Mouse (Mus musculus) left cerebral cortex, postnatal 36 days (tissue): ENCODE results near the gene Gbgt1. TPM values are rescaled to one million over a fixed set of nuclear protein-coding genes. Genes with fewer than 3 reads are reported as not detected.
A peak's percentile ranks its signal among the peaks of the same experiment; 100 is the strongest.

Experiments
- DNase-seq, 2 experiments: peaks; one replicate each; pipeline ENCODE4 v3.0.0; 2021 to 2022; ENCODE audit warnings: low spot score in 2 of 2, mixed read lengths in 1 of 2
- intact Hi-C: fragments of 180-260 bp; cut with DNase I; formaldehyde crosslinking; loops from one replicate; pipeline ENCODE4 v1.15.1; 2025
- total RNA-seq, 2 experiments: library from RNA; stranded (reverse); gene quantifications; 2 replicates each; pipeline ENCODE4 v1.2.3; 2021

The Gbgt1 gene
- total RNA-seq, 2 experiments from 2014 or later: 1.6 to 3.3 TPM

DNA sequence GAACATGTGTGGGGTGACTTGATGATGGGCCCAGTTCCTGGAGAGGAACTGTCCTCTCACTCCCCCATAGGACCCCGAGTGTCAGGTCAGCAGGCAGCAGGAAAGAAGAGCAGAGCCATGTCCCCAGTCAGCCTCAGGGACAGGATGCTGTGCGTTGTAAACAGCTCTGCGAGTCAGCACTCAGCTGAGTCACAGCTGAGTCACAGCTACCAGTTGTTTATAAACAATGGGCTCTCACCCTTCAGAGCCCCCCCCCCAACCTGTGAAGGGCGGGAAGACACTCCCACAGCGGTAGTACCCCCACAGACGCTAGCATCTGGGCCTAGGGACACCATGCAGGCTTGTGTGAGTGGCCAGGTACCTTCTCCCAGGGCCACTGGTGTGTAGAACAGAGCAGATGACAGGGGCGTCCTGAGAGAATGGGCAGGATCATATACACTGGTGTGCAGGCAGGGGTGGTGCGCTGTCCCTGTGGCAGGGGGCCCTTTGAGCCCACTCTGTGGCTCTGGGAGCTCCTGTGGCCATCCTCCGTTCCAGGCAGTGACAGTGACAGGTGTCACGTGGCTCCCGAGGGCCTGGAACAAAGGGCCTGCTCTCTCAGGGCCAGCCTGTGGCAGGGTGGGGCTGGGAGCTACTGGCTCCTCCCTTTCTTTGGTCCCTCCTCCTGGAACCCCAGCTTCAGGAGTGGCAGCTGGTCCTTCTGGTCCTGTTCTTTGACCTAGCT lies 28.7 kb downstream of the Gbgt1 start:
- DNase-seq: no peak
- intact Hi-C loops: no loop called here

DNA sequence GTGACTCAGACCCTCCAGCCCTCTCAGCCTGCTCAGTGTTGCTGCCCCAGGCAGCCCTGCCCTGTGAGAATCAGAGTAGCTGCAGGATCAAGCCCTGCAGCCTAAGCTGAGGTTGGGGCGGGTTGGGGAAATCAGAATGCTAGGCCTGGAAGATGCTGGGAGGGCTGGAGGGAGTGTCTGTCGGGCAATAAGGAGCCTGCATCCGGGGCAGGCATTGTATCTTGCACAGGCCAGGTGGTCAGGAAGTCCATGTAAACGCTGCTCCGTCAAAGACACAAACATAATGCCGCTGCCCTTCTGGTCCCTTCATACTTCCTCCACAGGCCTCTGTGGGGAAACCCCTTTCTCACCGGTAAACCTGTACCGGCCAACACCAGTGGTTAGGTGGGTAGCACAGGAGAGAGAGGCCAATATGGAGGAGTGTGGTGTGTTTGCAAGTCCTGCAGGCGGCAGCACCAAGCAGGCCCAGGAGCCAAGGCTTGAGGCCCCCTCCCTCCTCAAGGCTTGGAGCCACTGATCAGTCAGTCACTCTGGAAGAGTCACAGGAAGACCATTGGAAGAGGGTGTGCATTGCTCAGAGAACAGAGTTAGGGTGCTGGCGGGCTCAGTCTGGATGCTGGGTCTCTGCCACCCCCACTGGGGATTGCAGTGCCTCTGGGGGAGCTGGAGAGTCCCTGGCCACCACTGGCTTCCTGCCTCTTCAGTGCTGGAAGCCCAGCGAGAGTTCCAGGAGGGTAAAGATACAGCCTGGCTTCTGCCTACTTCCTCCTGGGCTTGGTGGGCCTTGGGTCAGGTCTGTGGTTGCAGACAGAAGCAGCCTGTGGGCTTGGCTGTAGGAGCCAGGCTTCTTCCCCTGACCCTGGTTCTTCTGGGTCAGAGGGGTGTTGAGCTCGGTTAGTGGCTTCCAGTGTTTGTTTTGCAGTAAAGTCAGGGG lies 29.5 kb downstream of the Gbgt1 start:
- intact Hi-C loops: no loop called here
- no peak for DNase-seq

DNA sequence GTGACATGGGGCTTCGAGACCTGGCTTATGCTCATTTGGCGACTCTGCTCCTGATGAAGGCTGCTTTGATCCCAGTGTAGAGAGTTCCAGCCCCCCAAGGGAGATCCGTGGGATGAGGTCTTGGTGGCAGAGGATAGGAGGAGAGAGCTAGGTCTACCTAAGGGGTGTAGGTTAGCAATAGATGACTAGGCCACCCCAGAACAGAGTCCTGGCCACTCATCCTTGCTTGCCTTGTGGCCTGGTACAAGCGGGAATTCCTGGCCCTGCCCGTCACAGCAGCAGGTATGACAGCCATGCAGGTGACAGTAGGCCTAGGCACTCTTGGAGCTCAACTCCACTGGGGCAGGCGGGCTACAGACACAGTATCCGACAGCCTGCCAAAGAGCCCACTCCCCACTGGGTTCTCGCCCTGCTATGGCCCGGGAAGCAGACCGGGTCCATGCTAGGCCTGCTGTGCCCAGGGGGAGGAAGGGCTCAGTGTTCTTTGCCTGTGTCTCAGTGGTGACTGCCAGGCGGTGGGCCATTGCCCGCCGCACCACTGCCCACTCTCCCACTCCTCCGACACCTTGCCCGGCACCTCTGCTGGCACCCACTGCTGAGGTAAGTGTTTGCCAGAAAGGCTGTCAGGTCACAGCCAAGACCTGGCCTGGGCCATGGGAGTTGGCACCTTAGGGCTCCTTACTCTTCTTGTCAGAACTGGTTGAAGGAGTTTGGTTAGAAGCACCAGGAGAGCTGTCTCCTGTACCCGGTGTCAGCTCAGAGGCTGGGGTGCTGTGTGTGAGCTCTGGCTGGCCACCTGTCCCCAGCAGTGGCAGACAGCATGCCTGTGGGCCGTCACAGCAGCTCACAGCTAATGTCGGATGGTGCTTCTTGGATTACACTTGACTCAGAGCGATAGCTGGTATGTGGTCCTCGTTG lies 31.0 kb downstream of the Gbgt1 start:
- intact Hi-C loops: no loop called here
- DNase-seq: no peak

DNA sequence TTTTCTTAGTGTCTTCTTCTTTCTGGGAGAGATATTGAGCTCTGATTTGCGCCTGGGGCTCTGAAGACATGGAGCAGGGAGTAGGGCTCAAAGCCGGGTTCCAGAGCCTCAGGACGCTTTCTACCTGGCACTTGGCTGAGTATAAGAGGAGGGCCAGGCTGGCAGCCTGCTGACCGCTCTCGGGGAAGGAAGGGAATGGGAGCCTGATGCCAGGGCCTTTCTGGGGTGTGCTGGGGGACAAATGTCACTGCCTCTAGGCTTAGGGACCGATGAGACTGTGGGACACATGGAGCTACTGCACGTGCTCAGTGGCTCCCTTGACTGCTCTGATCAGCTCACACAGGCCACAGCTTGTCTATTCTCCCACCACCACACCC lies 31.7 kb downstream of the Gbgt1 start:
- intact Hi-C loops: no loop called here
- no peak for DNase-seq

DNA sequence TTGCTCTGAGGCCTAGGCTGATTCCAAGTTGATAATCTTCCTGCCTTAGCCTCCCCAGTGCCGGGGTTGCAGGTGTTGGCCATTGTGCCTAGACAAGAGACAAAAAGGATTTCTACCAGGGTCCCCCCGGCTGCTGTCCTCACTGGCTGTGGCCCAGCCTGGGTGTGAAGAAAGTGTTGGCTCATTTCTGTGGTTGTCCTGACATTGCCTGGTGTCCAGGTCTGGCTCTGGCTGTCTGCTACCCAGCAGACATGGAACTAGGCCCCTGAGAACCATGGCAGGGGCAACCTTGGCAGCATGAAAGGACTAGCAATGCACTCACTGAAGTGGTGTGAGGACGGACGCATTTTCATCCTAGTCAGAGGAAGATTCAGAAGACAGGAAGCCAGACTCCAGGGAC lies 33.2 kb downstream of the Gbgt1 start:
- intact Hi-C loops: no loop called here
- no peak for DNase-seq

DNA sequence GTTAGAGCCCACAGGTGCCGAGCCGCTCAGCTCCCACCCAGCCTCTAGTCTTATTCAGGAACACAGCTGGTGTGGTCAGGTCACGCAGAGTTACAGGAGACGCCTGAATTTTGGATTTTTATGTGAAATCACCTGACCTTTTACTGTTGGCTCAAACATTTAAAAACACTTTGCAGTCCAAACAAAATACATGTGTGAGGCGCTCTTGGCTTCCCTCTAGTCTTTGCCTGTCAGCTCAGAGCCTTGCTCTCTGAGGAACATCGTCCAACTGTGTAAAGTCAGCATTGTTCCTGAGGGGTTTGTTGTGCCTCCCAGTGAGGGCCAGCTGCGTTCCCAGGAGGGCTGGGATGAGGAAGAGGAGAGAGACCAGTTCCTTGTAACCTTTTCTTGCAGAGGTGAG lies 33.6 kb downstream of the Gbgt1 start:
- intact Hi-C loops: no loop called here

DNA sequence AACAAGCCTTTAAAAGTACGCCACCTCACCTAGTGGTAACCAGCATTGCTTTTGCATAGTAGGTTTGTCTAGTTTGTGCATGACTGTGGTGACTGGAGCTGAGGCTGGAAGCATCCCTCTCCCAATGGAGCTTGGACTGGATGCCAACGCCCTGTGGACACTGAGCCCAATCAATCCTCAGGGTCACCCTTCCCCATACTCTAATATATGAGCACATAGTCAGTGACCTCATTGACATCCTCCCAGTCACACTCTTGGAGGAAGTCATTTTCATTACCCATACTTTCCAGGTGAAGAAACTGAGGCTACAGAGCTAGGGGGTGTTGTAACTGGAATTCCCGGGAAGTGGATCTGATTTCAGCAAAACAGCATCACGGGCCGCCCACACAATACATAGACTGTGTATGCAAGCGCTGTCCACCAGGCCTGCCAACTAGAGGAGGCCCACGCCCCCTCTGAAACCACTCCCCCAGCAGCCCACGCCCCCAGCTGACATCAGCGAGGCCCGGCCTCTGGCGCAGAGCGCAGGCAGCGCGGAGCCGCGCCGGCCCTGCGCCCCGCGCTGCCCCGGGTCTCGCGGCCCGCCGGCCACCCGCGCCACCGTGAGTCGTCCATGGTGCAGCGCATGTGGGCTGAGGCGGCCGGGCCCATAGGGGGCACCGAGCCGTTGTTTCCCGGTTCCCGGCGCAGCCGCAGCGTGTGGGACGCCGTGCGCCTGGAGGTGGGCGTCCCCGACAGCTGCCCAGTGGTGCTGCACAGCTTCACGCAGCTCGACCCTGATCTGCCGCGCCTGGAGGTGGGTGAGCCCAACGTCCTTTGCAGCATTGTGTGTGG lies 36.5 kb downstream of the Gbgt1 start:
- intact Hi-C loops: loop anchor here (2.0 kb wide), 1 partner anchor 14 kb away; no protein-coding TSS in a partner anchor

More for the DNA sequence above, 33.6 kb downstream of the Gbgt1 start:
- DNase-seq: no peak

DNA sequence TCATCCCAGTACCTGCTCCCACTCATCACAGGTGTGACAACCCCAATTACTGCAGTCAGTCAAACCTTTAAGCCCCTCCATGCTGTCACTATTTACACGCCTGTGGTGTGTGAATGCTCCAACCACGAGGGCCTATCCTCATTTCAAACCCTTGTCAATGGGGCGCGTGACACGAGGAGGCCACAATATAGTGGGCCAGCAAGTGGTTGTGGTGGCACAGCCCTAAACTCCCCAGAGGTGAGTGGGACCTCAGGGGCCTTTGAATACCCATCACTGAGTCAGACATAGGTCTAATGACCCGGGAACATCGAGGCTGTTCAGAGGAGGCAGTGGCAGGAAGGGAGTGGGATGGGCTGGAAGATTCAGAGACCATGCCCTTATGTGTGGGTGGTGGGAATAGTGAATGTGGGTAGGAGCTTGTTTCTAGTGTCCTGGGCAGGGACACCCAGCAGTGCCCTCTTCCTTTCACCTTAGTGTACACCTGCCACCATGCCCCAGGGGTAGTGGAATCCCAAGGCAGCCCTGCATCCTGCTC lies 37.3 kb downstream of the Gbgt1 start:
- intact Hi-C loops: loop anchor here (2.0 kb wide), 1 partner anchor 15 kb away; no protein-coding TSS in a partner anchor
- DNase-seq: no peak

More for the DNA sequence above, 36.5 kb downstream of the Gbgt1 start:
- DNase-seq: peak; percentile 88 to 89

DNA sequence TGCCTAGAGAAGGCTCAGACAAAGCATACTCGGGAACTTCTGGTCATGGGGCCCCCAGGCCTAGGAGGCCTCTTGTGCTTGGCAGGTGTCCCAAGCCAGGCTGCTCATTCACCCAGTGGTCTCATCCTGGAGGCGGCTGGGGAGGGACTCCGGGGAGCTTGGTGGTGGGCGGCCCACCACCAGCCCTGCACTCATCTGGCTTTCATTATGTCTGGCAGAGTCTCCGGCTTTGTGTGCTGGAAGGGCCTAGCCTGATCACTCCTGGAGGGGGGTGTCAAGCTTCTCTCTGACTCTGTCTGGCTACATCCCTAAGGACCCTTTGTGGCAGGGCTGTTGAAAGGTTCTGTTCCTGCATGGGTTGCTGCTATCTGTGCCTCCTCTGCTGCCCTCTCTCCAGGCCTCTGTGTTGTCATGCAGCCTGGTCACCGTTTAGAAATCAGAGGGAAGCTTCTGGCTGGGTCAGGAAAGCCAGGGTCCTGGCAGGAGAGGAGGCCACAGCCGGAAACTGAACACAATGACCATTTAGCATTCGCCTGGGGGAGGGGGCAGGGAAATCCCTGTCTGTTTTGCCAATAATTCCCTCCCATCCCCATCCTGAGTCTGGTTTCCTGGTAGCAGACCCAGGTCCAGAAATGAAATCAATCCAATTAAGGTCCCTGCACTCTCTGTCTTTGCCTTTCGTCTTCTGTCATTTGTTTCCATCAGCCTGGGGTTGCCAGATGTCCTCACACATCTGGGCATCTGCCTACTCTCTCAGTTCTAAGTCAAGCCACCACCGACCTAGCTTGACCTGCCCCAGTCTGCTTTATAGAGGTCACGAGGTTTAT lies 38.0 kb downstream of the Gbgt1 start:
- DNase-seq: peak; percentile 30 to 38
- intact Hi-C loops: no loop called here

DNA sequence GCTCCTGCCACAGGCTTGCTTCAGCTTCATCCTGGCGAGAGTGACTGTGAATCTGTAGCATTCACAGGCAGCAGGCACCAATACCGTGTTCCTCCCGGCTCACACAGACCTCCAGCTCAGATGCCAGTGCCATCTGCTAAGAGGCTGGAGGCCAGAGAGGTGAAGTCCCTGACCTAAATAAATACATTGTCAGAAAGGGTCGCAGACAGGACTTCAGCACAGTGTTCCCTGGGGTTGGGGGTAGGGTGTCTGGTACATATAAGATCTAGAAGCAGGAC lies 38.5 kb downstream of the Gbgt1 start:
- peak in 1 of 2 experiments; percentile 24 for DNase-seq
- intact Hi-C loops: no loop called here

DNA sequence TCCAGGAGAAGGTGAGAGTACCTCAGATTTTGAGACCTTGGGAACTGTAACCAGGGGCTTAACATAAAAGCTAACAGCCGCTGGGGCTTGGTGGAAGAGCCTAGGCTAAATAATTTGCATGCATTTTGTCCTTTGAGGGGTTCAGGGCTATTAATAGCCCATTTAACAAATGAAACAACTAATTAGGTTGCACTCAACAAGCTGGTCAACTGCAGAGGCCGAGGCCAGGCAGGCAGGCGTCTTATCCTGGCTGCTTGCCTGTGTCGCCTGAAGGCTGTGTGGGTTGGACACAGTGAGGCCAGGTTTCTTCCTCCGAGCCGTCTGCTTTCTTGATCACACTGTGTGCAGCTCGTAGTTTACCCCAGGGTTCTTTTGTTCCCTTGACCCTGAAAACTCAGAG lies 39.0 kb downstream of the Gbgt1 start:
- intact Hi-C loops: no loop called here

DNA sequence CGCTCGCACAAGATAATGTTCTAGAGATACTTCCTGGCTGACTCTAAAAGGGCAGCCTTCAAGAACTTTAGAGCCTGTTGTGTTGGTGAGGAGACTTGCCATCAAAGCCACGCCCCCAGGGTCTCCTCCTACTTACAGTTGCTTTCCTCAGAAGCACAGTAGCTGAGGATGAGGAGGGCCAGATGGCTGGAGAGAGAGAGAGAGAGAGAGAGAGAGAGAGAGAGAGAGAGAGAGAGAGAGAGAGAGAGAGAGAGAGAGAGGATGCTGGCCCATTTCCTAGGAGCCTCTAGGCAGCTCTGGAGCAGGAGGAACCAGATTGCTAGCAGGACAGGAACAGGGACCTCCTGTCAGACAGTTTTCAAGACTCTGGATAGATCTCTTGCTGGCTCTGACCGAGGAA lies 39.5 kb downstream of the Gbgt1 start:
- DNase-seq: no peak
- intact Hi-C loops: no loop called here

More for the DNA sequence above, 39.0 kb downstream of the Gbgt1 start:
- peak; percentile 57 to 59 for DNase-seq

DNA sequence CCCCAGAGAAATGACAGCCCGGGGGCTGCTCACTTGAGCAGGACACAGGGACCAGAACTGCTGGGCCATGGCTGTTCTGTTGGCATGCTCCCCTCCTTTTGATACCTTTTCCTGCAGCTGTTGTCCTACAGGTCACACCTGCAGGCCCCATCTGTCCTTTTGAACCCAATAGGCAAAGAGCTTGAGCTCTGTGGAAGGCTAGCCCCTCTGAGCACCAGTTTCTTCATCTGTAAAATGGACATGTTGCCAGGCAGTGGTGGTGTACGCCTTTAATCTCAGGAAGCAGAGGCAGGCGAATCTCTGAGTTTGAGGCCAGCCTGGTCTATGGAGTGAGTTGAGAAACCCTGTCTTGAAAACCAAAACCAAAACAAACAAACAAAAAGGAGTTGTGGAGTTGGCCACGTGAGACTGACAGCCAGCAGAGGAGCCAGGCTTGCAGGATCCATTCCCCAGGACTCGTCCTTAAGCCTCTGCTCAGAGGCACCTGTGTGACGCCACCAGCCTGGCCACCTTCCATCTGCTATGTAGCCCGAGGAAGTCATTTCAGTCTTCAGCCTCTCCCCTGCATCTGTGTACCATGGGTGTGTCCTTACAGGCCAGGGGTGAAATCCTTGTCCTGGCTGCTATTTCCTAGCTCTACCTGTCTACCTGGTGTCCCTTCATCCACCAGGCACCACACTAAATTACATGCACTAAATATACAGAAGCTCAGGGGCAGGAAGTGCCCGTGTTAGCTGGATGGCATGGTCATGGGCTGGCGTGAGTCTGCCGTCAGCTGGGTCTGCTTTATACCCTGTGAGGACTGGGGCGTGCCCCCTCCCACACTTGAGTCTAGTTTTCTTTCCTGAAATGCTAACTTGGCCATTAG lies 40.3 kb downstream of the Gbgt1 start:
- intact Hi-C loops: no loop called here
- DNase-seq: no peak

DNA sequence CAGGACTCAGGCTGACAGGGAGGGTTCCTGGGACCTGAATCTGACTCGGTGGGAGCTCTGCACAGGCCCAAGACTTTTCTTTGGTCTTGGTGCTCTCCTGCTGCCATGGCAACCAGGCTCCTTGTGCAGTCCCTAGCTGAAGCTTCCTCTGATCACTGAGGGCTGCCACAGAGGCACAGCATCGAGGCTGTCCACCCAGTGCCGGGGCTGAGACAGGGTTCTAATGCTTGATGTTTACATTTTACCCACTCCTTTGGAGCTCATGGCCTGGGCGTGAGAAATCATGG lies 40.9 kb downstream of the Gbgt1 start:
- intact Hi-C loops: no loop called here
- no peak for DNase-seq

DNA sequence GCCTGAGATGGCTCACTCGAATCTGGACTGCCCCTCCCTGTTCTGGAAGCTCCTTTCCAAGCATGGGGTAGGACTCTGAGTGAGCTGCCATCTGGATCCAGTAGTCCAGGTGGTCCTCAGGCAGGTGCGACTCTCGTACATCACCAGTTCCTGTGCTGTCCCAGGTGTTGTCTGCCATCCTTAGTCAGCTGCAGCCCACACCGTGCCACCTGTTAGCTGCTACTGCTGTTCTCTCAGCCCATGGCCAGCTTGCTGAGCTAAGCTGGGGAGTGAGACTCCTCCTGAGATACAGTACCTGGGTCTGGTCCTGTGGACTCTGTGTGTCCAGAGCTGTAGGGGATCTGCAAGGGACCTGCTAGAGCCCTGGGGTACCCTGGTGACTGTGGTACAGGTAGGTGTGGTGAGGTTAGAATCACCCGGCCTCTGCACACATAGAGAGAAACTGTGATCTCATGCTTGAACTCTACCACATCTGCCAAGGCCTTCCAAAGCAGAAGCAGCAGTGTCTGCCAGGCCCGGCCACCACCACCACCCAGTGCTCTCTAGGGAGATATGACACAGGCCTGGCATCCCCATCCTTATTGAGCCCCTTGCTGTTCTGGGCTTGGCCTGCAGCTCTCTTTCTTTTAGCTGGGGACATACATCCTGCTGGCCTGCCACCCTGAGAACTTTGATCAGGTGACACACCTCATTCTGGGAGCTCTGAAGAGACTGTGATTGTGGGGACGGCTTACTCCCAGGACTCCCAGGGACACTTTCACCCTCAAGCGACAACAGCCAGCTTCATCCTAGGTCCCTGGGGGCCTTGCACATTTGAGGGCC lies 41.5 kb downstream of the Gbgt1 start:
- intact Hi-C loops: no loop called here
- peak in 1 of 2 experiments; percentile 32 for DNase-seq

DNA sequence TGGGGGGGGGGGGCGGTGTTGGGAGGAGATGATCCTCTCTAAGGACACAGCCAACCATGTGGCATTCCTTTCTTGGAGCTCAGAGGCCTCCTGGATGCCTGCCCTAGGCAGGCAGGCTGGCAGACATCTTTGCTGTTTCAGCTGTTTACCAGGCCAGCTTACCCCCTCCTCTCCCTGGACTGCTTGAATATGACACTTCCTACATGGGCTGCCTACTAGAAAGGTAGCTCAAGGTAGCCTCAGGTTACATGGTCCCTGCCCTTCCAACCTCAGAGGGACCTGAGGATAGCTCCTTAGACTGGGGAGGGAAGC lies 42.1 kb downstream of the Gbgt1 start:
- intact Hi-C loops: no loop called here
- no peak for DNase-seq

DNA sequence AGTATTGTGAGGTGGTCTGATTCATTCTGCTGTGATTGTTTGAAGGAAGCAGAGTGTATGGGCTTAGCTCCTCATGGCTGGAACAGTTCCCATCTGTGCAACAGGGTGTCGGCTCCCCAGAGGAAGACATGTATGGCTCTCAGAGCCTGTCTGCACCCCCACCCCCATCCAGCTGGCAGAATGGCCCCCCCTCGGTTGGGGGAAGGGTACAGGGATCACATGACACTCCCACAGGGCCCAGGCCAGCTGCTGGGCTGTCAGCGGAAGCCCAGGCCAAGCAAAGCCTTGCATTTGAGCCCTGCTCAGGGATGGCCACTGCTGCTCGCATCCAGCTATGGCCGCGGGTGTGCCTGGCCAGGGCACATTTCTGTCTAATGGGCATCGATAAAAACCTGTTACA lies 42.5 kb downstream of the Gbgt1 start:
- DNase-seq: peak; percentile 64 to 67
- intact Hi-C loops: no loop called here
